ENCODE assay signal across 7 mouse cellular contexts in the genomic region with DNA sequence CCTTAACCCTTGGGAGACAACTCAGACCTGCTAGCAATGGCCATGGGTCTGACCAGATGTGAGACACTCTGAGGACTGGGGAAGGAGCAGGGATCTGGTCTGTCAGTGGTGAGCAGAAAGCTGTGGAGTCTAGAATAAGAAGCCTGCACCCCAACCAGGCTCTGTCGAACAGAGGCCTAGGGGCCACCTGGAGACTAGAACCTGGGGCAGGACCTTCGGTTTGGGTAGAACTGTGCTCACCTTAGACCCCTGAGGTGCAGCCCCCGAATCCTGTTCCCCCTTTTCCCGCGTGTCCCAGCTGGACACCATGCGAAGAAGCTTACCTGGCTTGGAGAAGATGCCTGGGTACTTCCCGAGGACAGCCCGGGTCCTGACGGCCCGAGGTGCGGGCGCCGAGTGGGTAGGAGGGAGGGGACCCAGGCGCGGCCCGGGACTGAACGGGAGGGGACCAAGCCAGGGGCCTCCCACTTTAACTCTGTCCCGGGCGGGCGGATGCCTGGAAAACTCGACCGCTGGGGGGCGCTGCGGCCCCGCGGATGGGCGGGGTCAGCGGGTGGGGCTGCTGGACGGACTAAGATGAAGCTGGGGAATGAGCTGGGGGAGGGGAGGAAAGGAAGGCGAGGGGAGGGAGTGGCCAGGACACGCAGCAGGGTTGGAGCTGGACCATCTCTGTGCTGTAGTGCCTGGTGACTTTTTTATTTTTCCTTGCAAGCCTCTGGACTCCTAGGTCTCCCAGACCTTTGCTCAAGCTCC. TPM values are rescaled to one million over a fixed set of nuclear protein-coding genes. Genes with fewer than 3 reads are reported as not detected.
DNase-seq lines count a peak whose midpoint lies in the region; ATAC-seq and TF ChIP-seq lines count a peak whose summit lies in the region.

A gene (minus strand): TSS at position 703 of the 753 bp plus-strand sequence.

- H3K4me2 ChIP-seq in intestine, embryonic 14.5 days (ENCODE audit: low read length), result peak within 1 kb of the TSS; percentile 80

- no peak within 1 kb of the TSS for H3K27ac ChIP-seq in cortical plate, adult 2 months (ENCODE audit: insufficient read depth, low read length)
- peak within 1 kb of the TSS; percentile 85 for H3K27ac ChIP-seq in intestine, embryonic 14.5 days (ENCODE audit: low read depth)
- peak within 1 kb of the TSS; percentile 80 for H3K27ac ChIP-seq in midbrain, embryonic 10.5 days (replicated peaks)
- no peak within 1 kb of the TSS for H3K27ac ChIP-seq in spleen, adult 2 months (ENCODE audit: insufficient read depth, low read length)

- TF ChIP-seq POLR2A in cortical plate, adult 2 months (IDR thresholded peaks at IDR 0.05; ENCODE audit: extremely low read depth, insufficient read depth, low read length), result no peak
- TF ChIP-seq POLR2A in spleen, adult 2 months (IDR thresholded peaks at IDR 0.05; ENCODE audit: low read depth, low read length), result no peak

- DNase-seq in adipocyte (ENCODE audit: low spot score), result peak; percentile 97
- peak; percentile 95 for DNase-seq in gastrocnemius, postnatal 25 days
- peak; percentile 98 for DNase-seq in intestine, embryonic 14.5 days (ENCODE audit: low spot score)
- peak; percentile 18 to 90 for DNase-seq in left cerebral cortex, postnatal 10 days (ENCODE audit: extremely low spot score in 1 of 2, low spot score in 2 of 2)
- DNase-seq in midbrain, embryonic 10.5 days (ENCODE audit: low spot score), result peak; percentile 91
- DNase-seq in spleen, adult 2 months (ENCODE audit: low read depth in 1 of 2, low spot score in 2 of 2), result peak in 1 of 2 experiments; percentile 13

- peak within 1 kb of the TSS; percentile 67 for H3K9ac ChIP-seq in intestine, embryonic 14.5 days (ENCODE audit: low read length)

- H3K36me3 ChIP-seq in intestine, embryonic 14.5 days (ENCODE audit: control insufficient read depth, insufficient read depth, low read length), result 0 out of 2 replicates have a peak, but pooled peaks cover 5% of the 10 kb centered on the region
- no peaks in the 10 kb centered on the region for H3K36me3 ChIP-seq in midbrain, embryonic 10.5 days
- H3K36me3 ChIP-seq in spleen, adult 2 months (ENCODE audit: control insufficient read depth, insufficient read depth, low read length), result no peaks in the 10 kb centered on the region

- peak within 1 kb of the TSS; percentile 11; the same call in 1 of the 2 replicates for H3K4me3 ChIP-seq in cortical plate, adult 2 months (ENCODE audit: insufficient read depth, low read length)
- H3K4me3 ChIP-seq in intestine, embryonic 14.5 days (ENCODE audit: low read depth, low read length), result peak within 1 kb of the TSS; percentile 61
- peak within 1 kb of the TSS; percentile 55 for H3K4me3 ChIP-seq in midbrain, embryonic 10.5 days
- H3K4me3 ChIP-seq in spleen, adult 2 months (ENCODE audit: extremely low read depth, insufficient read depth, insufficient read length), result peak within 1 kb of the TSS; percentile 15; the same call in 1 of the 2 replicates

- 3% methylated on average over 29 of the region's 31 CpGs for WGBS in intestine, embryonic 14.5 days
- WGBS in midbrain, embryonic 10.5 days, result 4% methylated on average over 30 of the region's 31 CpGs
- WGBS in spleen, adult 2 months, result 7% methylated on average over 31 of the region's 31 CpGs

- no peaks in the 10 kb centered on the region for H3K9me3 ChIP-seq in intestine, embryonic 14.5 days (ENCODE audit: control insufficient read depth, low read length)
- no peaks in the 10 kb centered on the region for H3K9me3 ChIP-seq in midbrain, embryonic 10.5 days (replicated peaks)

- no peaks in the 10 kb centered on the region for H3K27me3 ChIP-seq in intestine, embryonic 14.5 days (replicated peaks; ENCODE audit: control insufficient read depth, insufficient read depth, low read length)
- peaks cover 16% of the 10 kb centered on the region for H3K27me3 ChIP-seq in midbrain, embryonic 10.5 days (ENCODE audit: low read depth, poor library complexity, severe bottlenecking)
- H3K27me3 ChIP-seq in spleen, adult 2 months (ENCODE audit: control insufficient read depth, insufficient read depth, low read length), result no peaks in the 10 kb centered on the region

- intact Hi-C loops in left cerebral cortex, postnatal 10 days (cut with DNase I), result loop anchor here (5.0 kb wide), 1 partner anchor 104 kb away; a partner anchor contains a TSS

- no peaks in the 10 kb centered on the region for H3K4me1 ChIP-seq in cortical plate, adult 2 months (ENCODE audit: control insufficient read depth, insufficient read depth, low read length)
- peaks cover 18% of the 10 kb centered on the region for H3K4me1 ChIP-seq in intestine, embryonic 14.5 days (replicated peaks; ENCODE audit: control insufficient read depth, insufficient read depth, low read length)
- H3K4me1 ChIP-seq in midbrain, embryonic 10.5 days, result peaks cover 16% of the 10 kb centered on the region
- H3K4me1 ChIP-seq in spleen, adult 2 months (ENCODE audit: control insufficient read depth, insufficient read depth, insufficient read length), result peaks cover 2% of the 10 kb centered on the region; the same call in 1 of the 2 replicates

- TF ChIP-seq CTCF in cortical plate, adult 2 months (IDR thresholded peaks at IDR 0.05; ENCODE audit: extremely low read depth, insufficient read depth, low read length), result peak; percentile 32; the same call in 1 of the 2 replicates
- peak; percentile 13; the same call in 1 of the 2 replicates for TF ChIP-seq CTCF in spleen, adult 2 months (IDR thresholded peaks at IDR 0.05; ENCODE audit: extremely low read depth, insufficient read depth, insufficient read length, insufficient replicate concordance)

- peak; percentile 96 for ATAC-seq in intestine, embryonic 14.5 days (replicated peaks; ENCODE audit: low FRiP score, low TSS enrichment, low read depth)

RNA-seq across cellular contexts. Expression of the gene that starts here (rescaled TPM):
- 19.5 and 22.7 TPM in 2 replicates for polyA plus RNA-seq in cortical plate, adult 2 months (2012; rRNA removed)
- 100 to 1,000 TPM in 1 of 2 experiments, 10 to 100 TPM in 1; 94.9 to 118 TPM for total RNA-seq in gastrocnemius, postnatal 25 days (2021)
- 164 and 184 TPM in 2 replicates for polyA plus RNA-seq in intestine, embryonic 14.5 days (2014; fragmentation: Nextera tagmentation; extraction: Ambion mirVana)
- 10 to 100 TPM; 15.6 to 18.8 TPM for total RNA-seq in left cerebral cortex, postnatal 10 days (2021)
- 8.6 and 13.8 TPM in 2 replicates for polyA plus RNA-seq in midbrain, embryonic 10.5 days (2016; fragmentation: Nextera tagmentation; extraction: Ambion mirVana)
- polyA plus RNA-seq in spleen, adult 2 months (2012; rRNA removed), result 11.5 and 11.7 TPM in 2 replicates

Comparison
In these comparisons a context has a peak if more than half of its experiments do, and no peak if none do; other contexts are left out.
1. RNA of the gene that starts here (total RNA-seq): 94.9 to 118 TPM in gastrocnemius, postnatal 25 days; 15.6 to 18.8 TPM in left cerebral cortex, postnatal 10 days; every median in the first group is over 4 times any median in the second.
2. H3K27ac ChIP-seq: peak in intestine, embryonic 14.5 days (single experiment) and midbrain, embryonic 10.5 days (single experiment); none in cortical plate, adult 2 months (single experiment) and spleen, adult 2 months (single experiment).
3. H3K4me3 ChIP-seq: peak in every context shown above with its lines; median percentile 61 in intestine, embryonic 14.5 days; 55 in midbrain, embryonic 10.5 days; 15 in spleen, adult 2 months; 11 in cortical plate, adult 2 months.